Mouse (Mus musculus) yolk sac, embryonic 10.5 days (tissue): ENCODE data around the gene Bcar3.

Experiments
- DNase-seq: peaks from one replicate; pipeline ENCODE4 v3.0.0-alpha.2; 2017; ENCODE audit warnings: low spot score

Bcar3 gene

GRCm38 (mm10) chr3:122337992-122338391, 44.1 kb downstream of the Bcar3 start:
- no peak for DNase-seq

- DNase-seq, result no peak
These were observed 45.0 kb downstream of the Bcar3 start for GRCm38 (mm10) chr3:122338897-122339296.

- DNase-seq, result no peak
These were observed 46.5 kb downstream of the Bcar3 start for GRCm38 (mm10) chr3:122340135-122341068.

- DNase-seq, result no peak
These were observed 49.5 kb downstream of the Bcar3 start for GRCm38 (mm10) chr3:122343437-122343853.

- DNase-seq, result no peak
These were observed 50.4 kb downstream of the Bcar3 start for GRCm38 (mm10) chr3:122344350-122344749.

- DNase-seq, result peak; percentile 26
These were observed 52.1 kb downstream of the Bcar3 start for GRCm38 (mm10) chr3:122345977-122346472.

- no peak for DNase-seq
These were observed 52.7 kb downstream of the Bcar3 start for GRCm38 (mm10) chr3:122346600-122346999.

- no peak for DNase-seq
These were observed 54.7 kb downstream of the Bcar3 start for GRCm38 (mm10) chr3:122348677-122349076.

GRCm38 (mm10) chr3:122352801-122353200, 58.9 kb downstream of the Bcar3 start:
- no peak for DNase-seq

GRCm38 (mm10) chr3:122359426-122359825, 65.5 kb downstream of the Bcar3 start:
- no peak for DNase-seq

- no peak for DNase-seq
These were observed 66.0 kb downstream of the Bcar3 start for GRCm38 (mm10) chr3:122359954-122360353.

GRCm38 (mm10) chr3:122360721-122361138, 66.8 kb downstream of the Bcar3 start:
- peak; percentile 42 for DNase-seq

GRCm38 (mm10) chr3:122362719-122363118, 68.8 kb downstream of the Bcar3 start:
- peak; percentile 28 for DNase-seq

- peak; percentile 70 for DNase-seq
These were observed 70.6 kb downstream of the Bcar3 start for GRCm38 (mm10) chr3:122364565-122364964.

GRCm38 (mm10) chr3:122365326-122365725, 71.4 kb downstream of the Bcar3 start:
- peak; percentile 66 for DNase-seq

GRCm38 (mm10) chr3:122371646-122372341, 77.9 kb downstream of the Bcar3 start:
- no peak for DNase-seq

GRCm38 (mm10) chr3:122372617-122373016, 78.7 kb downstream of the Bcar3 start:
- no peak for DNase-seq

- DNase-seq, result no peak
These were observed 82.1 kb downstream of the Bcar3 start for GRCm38 (mm10) chr3:122376011-122376410.

GRCm38 (mm10) chr3:122376412-122376831, 82.5 kb downstream of the Bcar3 start:
- DNase-seq, result peak; percentile 23

GRCm38 (mm10) chr3:122376841-122377464, 83.0 kb downstream of the Bcar3 start:
- DNase-seq, result no peak

- no peak for DNase-seq
These were observed 84.7 kb downstream of the Bcar3 start for GRCm38 (mm10) chr3:122378634-122379033.

- no peak for DNase-seq
These were observed 86.8 kb downstream of the Bcar3 start for GRCm38 (mm10) chr3:122380776-122381175.
